19 mouse cellular contexts compared by ENCODE assay signal in the genomic region with DNA sequence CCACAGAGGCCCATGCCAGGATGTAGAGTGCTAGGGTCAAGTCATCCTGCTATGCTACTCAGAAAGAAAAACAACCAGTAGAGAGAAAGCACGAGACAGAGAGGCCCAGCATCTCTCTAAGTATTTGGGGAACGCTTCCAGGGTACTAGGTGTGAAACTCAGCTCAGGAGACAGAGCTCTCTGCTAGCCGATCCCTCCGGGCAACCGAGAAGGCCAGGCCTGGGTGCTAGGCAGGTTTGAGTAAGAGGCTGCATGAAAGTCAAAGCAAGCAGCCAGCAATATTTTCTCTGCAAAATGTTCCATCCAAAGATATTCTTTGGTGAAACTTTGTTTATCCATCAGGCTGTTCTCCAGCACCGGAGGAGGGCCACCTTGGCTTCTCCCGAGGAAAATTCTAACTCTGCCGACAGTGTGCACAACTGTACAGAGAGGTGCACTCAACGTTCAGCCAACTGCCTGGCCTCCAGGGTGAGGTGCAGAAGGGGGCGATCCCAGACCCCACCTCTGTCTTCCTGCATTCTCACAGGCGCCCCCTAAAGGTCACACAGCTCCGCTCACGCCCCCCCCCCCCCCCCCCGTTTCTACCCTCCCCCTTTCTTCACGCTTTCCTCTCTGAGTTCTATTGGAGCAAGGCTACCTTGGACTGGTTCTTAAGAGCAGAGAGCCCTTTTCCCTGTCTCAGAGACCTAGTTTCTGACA. TPM values are rescaled to one million over a fixed set of nuclear protein-coding genes. Genes with fewer than 3 reads are reported as not detected.
A peak's percentile ranks its signal among the peaks of the same experiment; 100 is the strongest.
DNase-seq lines count a peak whose midpoint lies in the region; ATAC-seq and TF ChIP-seq lines count a peak whose summit lies in the region.
"Had no signal": no experiment of that assay in that cellular context is flagged by ENCODE, and none has a peak within 500 bp of the region (broad histone marks: within the 10 kb centered on the region; RNA-seq: fewer than 3 reads in every experiment).

No protein-coding gene starts in this region.

- H3K36me3 ChIP-seq in midbrain, embryonic 11.5 days (ENCODE audit: control insufficient read depth, insufficient read depth, low read length): no peaks in the 10 kb centered on the region
- H3K36me3 ChIP-seq in midbrain, postnatal 0 days (ENCODE audit: insufficient read depth, low read length): no peaks in the 10 kb centered on the region
- no peaks in the 10 kb centered on the region for H3K36me3 ChIP-seq in hindbrain, embryonic 16.5 days (ENCODE audit: control insufficient read depth, insufficient read depth, low read length)
- H3K36me3 ChIP-seq: embryonic facial prominence, embryonic 15.5 days; heart, embryonic 12.5 days; hindbrain, embryonic 10.5 days had no signal

- no peak overlapping the region for H3K4me2 ChIP-seq in midbrain, embryonic 11.5 days
- H3K4me2 ChIP-seq in midbrain, postnatal 0 days (ENCODE audit: low read depth, low read length, poor library complexity, severe bottlenecking): no peak overlapping the region
- H3K4me2 ChIP-seq in hindbrain, embryonic 16.5 days (ENCODE audit: low read length): no peak overlapping the region
- H3K4me2 ChIP-seq: embryonic facial prominence, embryonic 15.5 days; heart, embryonic 12.5 days; hindbrain, embryonic 14.5 days had no signal

- no peaks in the 10 kb centered on the region for H3K27me3 ChIP-seq in midbrain, embryonic 11.5 days (ENCODE audit: control insufficient read depth, insufficient read depth, low read length)
- no peaks in the 10 kb centered on the region for H3K27me3 ChIP-seq in midbrain, postnatal 0 days (ENCODE audit: insufficient read depth, low read length)
- no peaks in the 10 kb centered on the region for H3K27me3 ChIP-seq in hindbrain, embryonic 16.5 days (replicated peaks; ENCODE audit: control insufficient read depth, insufficient read depth, low read length)
- H3K27me3 ChIP-seq: embryonic facial prominence, embryonic 15.5 days had no signal

- intact Hi-C loops in gastrocnemius, adult 2 months (cut with DNase I): no loop called here
- intact Hi-C loops in gastrocnemius, postnatal 36 days (cut with DNase I): no loop called here

- no peaks in the 10 kb centered on the region for H3K9me3 ChIP-seq in midbrain, embryonic 11.5 days (ENCODE audit: control insufficient read depth, low read length)
- no peaks in the 10 kb centered on the region for H3K9me3 ChIP-seq in midbrain, postnatal 0 days (ENCODE audit: low read length)
- no peaks in the 10 kb centered on the region for H3K9me3 ChIP-seq in hindbrain, embryonic 16.5 days (ENCODE audit: control insufficient read depth, low read length)
- H3K9me3 ChIP-seq: embryonic facial prominence, embryonic 15.5 days; heart, embryonic 12.5 days; hindbrain, embryonic 10.5 days had no signal

- H3K27ac ChIP-seq in gastrocnemius, adult 2 months: 0 out of 2 replicates have a peak overlapping the region, but pooled peaks have one; percentile 6
- no peak overlapping the region for H3K27ac ChIP-seq in layer of hippocampus, adult 2 months
- no peak overlapping the region for H3K27ac ChIP-seq in midbrain, embryonic 11.5 days (ENCODE audit: low read depth, low read length)
- H3K27ac ChIP-seq in midbrain, postnatal 0 days (ENCODE audit: low read depth, low read length): no peak overlapping the region
- no peak overlapping the region for H3K27ac ChIP-seq in hindbrain, embryonic 16.5 days (ENCODE audit: low read depth, low read length)
- H3K27ac ChIP-seq: embryonic facial prominence, embryonic 15.5 days; hindbrain, embryonic 10.5 days; hindbrain, embryonic 14.5 days had no signal

- peaks cover 5% of the 10 kb centered on the region; the same call in 1 of the 2 replicates for H3K4me1 ChIP-seq in midbrain, embryonic 11.5 days (ENCODE audit: control insufficient read depth, insufficient read depth, low read length)
- H3K4me1 ChIP-seq in midbrain, postnatal 0 days (ENCODE audit: insufficient read depth, low read length): no peaks in the 10 kb centered on the region
- H3K4me1 ChIP-seq in hindbrain, embryonic 16.5 days (ENCODE audit: control insufficient read depth, insufficient read depth, low read depth, low read length): no peaks in the 10 kb centered on the region
- H3K4me1 ChIP-seq: embryonic facial prominence, embryonic 15.5 days; heart, embryonic 12.5 days had no signal

- DNase-seq in gastrocnemius, adult 2 months: no peak
- no peak for DNase-seq in gastrocnemius, postnatal 36 days
- no peak for DNase-seq in layer of hippocampus, adult 2 months (ENCODE audit: low spot score in 2 of 2)
- DNase-seq in layer of hippocampus, postnatal 10 days (ENCODE audit: low spot score in 2 of 2): no peak
- peak; percentile 53 for DNase-seq in midbrain, embryonic 11.5 days (ENCODE audit: low spot score, missing footprints)
- DNase-seq in midbrain, postnatal 0 days (ENCODE audit: low spot score): no peak
- DNase-seq: adrenal gland, postnatal 10 days; cerebellum, adult 11 months; cerebellum, adult 8-10 months; cerebellum, postnatal 14 days; embryo, embryonic 11 days; gastrocnemius, postnatal 14 days had no signal

- 80% methylated on average over 11 of the region's 15 CpGs for WGBS in midbrain, embryonic 11.5 days
- 75% methylated on average over 13 of the region's 15 CpGs for WGBS in midbrain, postnatal 0 days
- WGBS in hindbrain, embryonic 16.5 days: 78% methylated on average over 13 of the region's 15 CpGs

- ATAC-seq in midbrain, embryonic 11.5 days (ENCODE audit: low FRiP score): no peak
- ATAC-seq in midbrain, postnatal 0 days (ENCODE audit: low FRiP score): no peak
- ATAC-seq in hindbrain, embryonic 16.5 days: no peak
- ATAC-seq: forebrain, embryonic 16.5 days had no signal

- H3K9ac ChIP-seq in midbrain, embryonic 11.5 days (ENCODE audit: low read length): no peak overlapping the region
- no peak overlapping the region for H3K9ac ChIP-seq in midbrain, postnatal 0 days (replicated peaks; ENCODE audit: low read length, poor library complexity, severe bottlenecking)
- no peak overlapping the region for H3K9ac ChIP-seq in hindbrain, embryonic 16.5 days (ENCODE audit: low read depth, low read length)
- H3K9ac ChIP-seq: embryonic facial prominence, embryonic 15.5 days; heart, embryonic 12.5 days; hindbrain, embryonic 14.5 days had no signal

- TF ChIP-seq CTCF in gastrocnemius, adult 2 months (IDR thresholded peaks at IDR 0.05): no peak
- TF ChIP-seq CTCF in layer of hippocampus, adult 2 months (conservative IDR thresholded peaks at IDR 0.05): peak; percentile 15; the same call in 1 of the 2 replicates
- TF ChIP-seq CTCF in midbrain, postnatal 0 days (IDR thresholded peaks at IDR 0.05): no peak

- no peak overlapping the region for H3K4me3 ChIP-seq in gastrocnemius, adult 2 months
- no peak overlapping the region for H3K4me3 ChIP-seq in layer of hippocampus, adult 2 months
- H3K4me3 ChIP-seq in midbrain, embryonic 11.5 days (ENCODE audit: low read depth, low read length): no peak overlapping the region
- H3K4me3 ChIP-seq in midbrain, postnatal 0 days (ENCODE audit: low read depth, low read length): no peak overlapping the region
- no peak overlapping the region for H3K4me3 ChIP-seq in hindbrain, embryonic 16.5 days (ENCODE audit: low read length)
- H3K4me3 ChIP-seq: embryonic facial prominence, embryonic 15.5 days; erythroblast, embryonic 14.5 days; heart, embryonic 12.5 days; hindbrain, embryonic 10.5 days had no signal

RNA-seq across cellular contexts. Expression of a gene that starts 7.3 kb away (rescaled TPM):
- total RNA-seq in gastrocnemius, adult 2 months (2021): 10 to 100 TPM in 1 of 2 experiments, 1 to 10 TPM in 1; 4.2 to 11.2 TPM
- total RNA-seq in gastrocnemius, postnatal 36 days (2021): 1 to 10 TPM; 5.7 to 7.0 TPM
- total RNA-seq in layer of hippocampus, adult 2 months (2021): 10 to 100 TPM; 12.4 to 14.1 TPM
- total RNA-seq in layer of hippocampus, postnatal 10 days (2021): 10 to 100 TPM; 16.9 to 20.7 TPM
- 18.5 and 18.7 TPM in 2 replicates for polyA plus RNA-seq in midbrain, embryonic 11.5 days (2014; fragmentation: Nextera tagmentation; extraction: Ambion mirVana)
- 19.7 and 20.8 TPM in 2 replicates for total RNA-seq in midbrain, postnatal 0 days (2014; rRNA removed)
- polyA plus RNA-seq in midbrain, postnatal 0 days (2015; fragmentation: Nextera tagmentation; extraction: Ambion mirVana): 7.8 and 8.2 TPM in 2 replicates
- polyA plus RNA-seq in hindbrain, embryonic 16.5 days (2015; fragmentation: Nextera tagmentation; extraction: Ambion mirVana): 11.9 and 14.2 TPM in 2 replicates
- polyA plus RNA-seq: erythroblast, embryonic 14.5 days had no signal
